Mouse (Mus musculus): ENCODE measurements at regions not wholly inside any gene's neighbourhood (a gene's known extent, or its start where the extent isn't known, plus 50 kb on each side); places are given as distances from the start of the nearest gene placed in this dataset.
A peak's percentile ranks its signal among the peaks of the same experiment; 100 is the strongest.

DNA sequence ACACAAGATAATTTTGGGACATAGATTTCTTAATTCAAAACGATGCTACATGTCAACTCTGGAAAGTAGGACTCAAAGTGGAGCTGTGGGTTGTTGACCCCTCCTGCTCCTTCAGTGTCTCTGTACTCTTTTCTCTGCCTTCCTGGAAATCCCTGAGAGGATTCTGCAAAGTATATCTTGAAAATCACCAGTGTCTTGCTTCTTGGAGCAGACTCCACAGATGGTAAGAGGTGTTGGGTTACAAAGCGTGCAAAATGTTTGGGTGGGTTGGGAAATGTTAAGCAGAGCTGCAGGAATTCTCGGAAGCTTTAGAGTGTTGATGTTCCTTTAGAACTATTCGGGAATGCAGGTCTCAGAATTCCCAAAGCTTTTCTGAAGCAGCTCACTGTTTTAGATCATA is 61.5 kb upstream of the Abcb5 start:
- no peak for DNase-seq (ENCODE audit: low spot score in 2 of 2)

- peak in 1 of 2 experiments; percentile 25 for DNase-seq (ENCODE audit: low spot score in 2 of 2)
Observed at GRCm38 (mm10) chr12:119026311-119026710, 60.1 kb upstream of the Abcb5 start.

- DNase-seq (ENCODE audit: low spot score in 2 of 2) = no peak
Observed at GRCm38 (mm10) chr12:119024063-119024462, 57.8 kb upstream of the Abcb5 start.
